Mouse (Mus musculus) inflammation-experienced regulatory T-cells, adult 16 weeks (primary cell): ENCODE data around the gene Vta1. TPM values are rescaled to one million over a fixed set of nuclear protein-coding genes. Genes with fewer than 3 reads are reported as not detected.

Experiments
- polyA plus RNA-seq: library from polyadenylated mRNA; unstranded; fragments of 100-300 nt; shearing (Covaris generic); gene quantifications from one replicate; pipeline ENCODE4 v1.2.1, GENCODE M21; 2017

Gene Vta1
- 113 TPM for polyA plus RNA-seq

GRCm38 (mm10) chr10:14705072-14706066 lies at the start of gene Vta1, which contains the start of gene Nmbr:
Vta1 (minus strand) TSS chr10:14705560.
Nmbr (plus strand) TSS chr10:14705591.

GRCm38 (mm10) chr10:14718114-14718513 lies 12.8 kb upstream of the Vta1 start, which contains the start of gene Gje1:
Gje1 (minus strand) TSS chr10:14718214.

Other genes with a start within 250 kb of the Vta1 start
- gene Adgrg6, start 159.9 kb downstream of the Vta1 start, polyA plus RNA-seq = not detected
- not detected for gene Nmbr, start within 50 bp of the Vta1 start, polyA plus RNA-seq
- not detected for gene Gje1, start 12.7 kb upstream of the Vta1 start, polyA plus RNA-seq